Mouse (Mus musculus) retina, postnatal 1 day (tissue): ENCODE data around the gene Edc3.
A peak's percentile ranks its signal among the peaks of the same experiment; 100 is the strongest.

Experiments used
- DNase-seq: peaks from one replicate; pipeline ENCODE4 v3.0.0-alpha.2; 2012

The Edc3 gene

GRCm38 (mm10) chr9:57708720-57709274 lies 457 bp downstream of the Edc3 start:
- DNase-seq = no peak

DNA sequence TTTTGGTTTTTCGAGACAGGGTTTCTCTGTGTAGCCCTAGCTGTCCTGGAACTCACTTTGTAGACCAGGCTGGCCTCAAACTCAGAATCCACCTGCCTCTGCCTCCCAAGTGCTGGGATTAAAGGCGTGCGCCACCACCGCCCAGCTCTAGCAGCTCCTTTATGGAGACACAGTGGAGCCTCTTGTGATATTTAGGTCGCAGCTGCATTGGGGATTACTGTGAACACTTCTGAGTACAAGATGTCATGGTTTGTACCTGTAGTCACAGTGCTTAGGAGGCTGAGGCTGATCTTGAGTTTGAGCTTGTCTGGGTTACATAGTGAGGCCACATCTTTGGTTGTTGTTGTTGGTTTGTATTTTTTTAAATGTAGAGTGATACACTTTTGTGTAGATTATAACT lies 1.9 kb downstream of the Edc3 start:
- peak; percentile 30 for DNase-seq

GRCm38 (mm10) chr9:57712194-57712593 lies 3.9 kb downstream of the Edc3 start:
- no peak for DNase-seq

- peak; percentile 17 for DNase-seq
These were observed 10.1 kb downstream of the Edc3 start for GRCm38 (mm10) chr9:57718408-57718807.

DNA sequence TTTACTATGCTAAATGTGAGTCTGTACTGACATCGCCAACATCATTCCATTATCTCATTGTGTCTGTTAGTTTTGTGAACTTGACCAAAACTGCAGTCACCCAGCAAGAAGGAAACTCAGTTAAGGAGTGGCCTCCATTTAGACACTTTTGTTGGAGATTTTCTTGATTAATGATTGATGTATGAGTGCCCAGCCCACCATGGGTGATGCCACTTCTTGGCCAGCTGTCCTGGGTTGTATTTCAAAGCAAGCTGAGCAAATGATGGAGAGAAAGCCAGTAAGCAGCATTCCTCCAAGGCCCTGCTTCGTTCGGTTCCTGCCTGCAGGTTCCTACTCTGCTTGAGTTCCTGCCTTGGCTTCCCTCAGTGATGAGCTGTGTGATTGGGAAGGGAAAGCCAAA lies 12.4 kb downstream of the Edc3 start:
- DNase-seq = no peak

- DNase-seq = no peak
These were observed 14.0 kb downstream of the Edc3 start for GRCm38 (mm10) chr9:57722371-57722770.

GRCm38 (mm10) chr9:57723315-57723715 lies 15.0 kb downstream of the Edc3 start:
- no peak for DNase-seq

DNA sequence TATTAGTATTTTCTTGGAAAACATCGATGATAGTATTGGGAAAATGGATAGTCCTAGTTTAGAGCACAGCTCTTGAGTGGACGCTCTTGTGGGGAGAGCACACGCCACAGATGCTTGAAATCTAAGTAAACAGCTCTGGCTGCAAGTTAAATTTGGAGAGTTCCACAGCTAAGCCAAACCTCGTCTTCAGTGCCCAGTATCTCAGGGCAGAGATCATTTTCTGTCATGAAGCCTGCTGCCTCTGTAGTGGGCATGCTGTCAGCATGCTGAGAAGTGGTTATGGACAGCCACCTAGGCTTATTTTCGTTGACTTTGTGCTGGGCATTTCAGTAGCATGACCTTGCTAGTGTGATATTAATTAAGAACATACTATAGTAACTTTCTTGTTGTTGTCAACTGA lies 15.5 kb downstream of the Edc3 start:
- DNase-seq = no peak

DNA sequence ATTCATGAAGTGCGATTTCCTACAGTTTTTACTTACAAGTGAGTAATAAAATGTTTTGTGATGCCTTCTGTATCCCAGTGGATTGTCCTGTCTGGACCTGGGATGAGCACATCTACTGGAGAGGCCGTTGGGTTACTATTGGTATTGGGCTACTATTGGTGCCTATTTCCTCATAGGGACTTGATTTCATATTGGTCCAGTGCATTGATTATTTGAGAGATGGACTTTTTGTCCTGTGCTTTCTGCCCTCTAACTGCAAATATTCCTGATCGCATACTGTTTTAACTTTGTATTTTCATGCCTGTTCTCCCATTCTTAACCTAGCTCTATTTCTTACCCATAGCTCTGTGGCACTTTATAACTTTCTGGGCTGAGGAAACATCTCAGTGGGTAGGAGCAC lies 16.4 kb downstream of the Edc3 start:
- DNase-seq = no peak

DNA sequence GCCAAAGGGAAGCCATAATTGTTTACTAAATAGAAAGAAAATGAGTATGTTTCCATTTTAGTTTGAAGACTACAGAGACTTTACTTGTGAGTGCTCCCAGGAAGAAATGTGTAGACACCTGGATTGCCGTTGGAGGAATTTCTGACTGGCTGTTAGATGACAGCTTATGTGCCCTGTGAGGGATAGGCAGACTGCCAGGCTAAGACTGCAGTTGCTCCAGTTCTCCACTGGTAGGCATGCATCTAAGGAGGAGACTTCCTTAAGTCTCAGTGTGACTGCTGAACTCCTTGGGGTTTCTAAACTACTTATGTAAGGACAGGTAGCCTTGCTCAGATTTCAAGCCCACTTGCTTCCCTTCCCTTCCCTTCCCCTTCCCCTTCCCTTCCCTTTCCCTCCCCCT lies 20.0 kb downstream of the Edc3 start:
- DNase-seq = no peak

GRCm38 (mm10) chr9:57733606-57734005 lies 25.3 kb downstream of the Edc3 start:
- DNase-seq = no peak

DNA sequence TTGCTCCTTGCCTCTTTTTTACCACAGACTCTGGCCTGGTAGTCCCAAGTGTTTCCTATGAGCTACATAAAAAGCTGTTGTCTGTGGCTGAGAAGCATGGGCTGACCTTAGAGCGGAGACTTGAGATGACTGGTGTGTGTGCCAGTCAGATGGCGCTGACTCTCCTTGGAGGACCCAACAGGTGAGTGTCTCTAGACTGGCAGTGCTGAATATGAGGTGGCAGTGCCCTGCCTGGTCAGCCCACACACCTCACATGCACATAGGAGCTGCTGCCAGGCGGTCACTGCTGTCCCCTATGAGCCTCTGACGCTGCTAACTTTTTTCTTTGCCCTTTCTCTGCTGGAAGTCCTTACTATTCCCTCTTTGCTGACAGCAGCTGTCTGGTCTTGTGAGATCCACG lies 31.5 kb downstream of the Edc3 start:
- DNase-seq = no peak

GRCm38 (mm10) chr9:57744462-57745091 lies 36.2 kb downstream of the Edc3 start:
- DNase-seq = peak; percentile 72

- DNase-seq = no peak
These were observed 38.7 kb downstream of the Edc3 start for GRCm38 (mm10) chr9:57747067-57747466.

GRCm38 (mm10) chr9:57748137-57748536 lies 39.8 kb downstream of the Edc3 start:
- no peak for DNase-seq

GRCm38 (mm10) chr9:57748831-57749230 lies 40.5 kb downstream of the Edc3 start:
- DNase-seq = no peak

DNA sequence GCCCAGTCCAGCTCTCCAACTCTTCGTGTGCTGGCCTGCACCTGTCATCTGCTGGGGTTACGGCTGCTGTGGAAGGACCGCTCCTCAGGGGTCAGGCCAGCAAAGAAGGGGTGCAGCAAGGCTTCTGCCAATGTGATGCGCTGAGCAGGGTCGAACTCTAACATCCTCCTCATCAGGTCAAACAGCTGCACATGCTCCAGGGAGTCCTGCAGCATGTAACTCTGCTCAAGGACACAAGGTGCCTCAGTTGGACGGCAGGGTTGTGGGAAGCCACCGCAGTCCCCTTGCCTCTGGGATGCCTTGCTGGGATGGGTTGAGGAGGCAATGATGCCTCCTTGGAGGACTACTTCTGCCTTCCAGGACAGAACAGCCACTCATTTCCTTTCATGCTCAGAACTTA lies 42.6 kb downstream of the Edc3 start:
- DNase-seq = no peak

DNA sequence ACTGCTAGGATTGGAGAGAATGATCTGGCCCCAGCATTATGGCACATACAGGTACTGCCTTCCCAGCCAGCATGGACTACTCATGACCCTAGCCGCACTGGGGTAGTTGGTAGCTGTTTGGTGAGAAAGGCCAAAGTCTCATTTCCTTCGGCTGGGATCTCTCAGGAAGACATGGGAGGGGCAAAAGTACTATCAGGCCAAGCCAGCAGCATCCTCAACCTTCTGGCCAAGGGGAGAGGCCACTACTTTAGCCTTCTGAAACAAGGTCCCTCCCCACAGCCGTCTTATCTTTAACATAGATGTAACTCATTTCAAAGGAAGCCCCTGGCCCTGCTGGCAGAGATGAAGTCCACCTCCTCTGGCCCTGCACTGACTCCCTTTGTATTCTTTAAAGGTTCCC lies 49.2 kb downstream of the Edc3 start:
- DNase-seq = no peak

DNA sequence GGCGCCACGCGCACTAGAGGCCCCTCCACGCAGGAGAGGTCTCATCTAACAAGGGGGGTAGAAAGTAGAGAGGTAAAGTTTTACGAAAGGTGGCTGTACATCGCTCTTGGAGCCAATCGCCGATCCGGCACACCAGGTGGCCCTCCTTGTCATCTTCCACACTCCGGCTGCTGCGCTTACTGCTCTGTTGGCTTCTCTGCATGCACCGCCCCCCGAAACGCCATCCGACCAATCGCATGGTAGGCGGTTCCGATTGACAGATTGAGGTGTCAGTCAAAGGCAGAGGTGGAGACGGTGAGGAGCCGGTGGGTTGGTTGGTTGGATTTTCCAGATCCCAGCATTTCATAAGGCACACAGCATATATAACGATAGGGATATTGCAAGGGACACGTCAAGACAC lies 50.2 kb downstream of the Edc3 start:
- DNase-seq = no peak

DNA sequence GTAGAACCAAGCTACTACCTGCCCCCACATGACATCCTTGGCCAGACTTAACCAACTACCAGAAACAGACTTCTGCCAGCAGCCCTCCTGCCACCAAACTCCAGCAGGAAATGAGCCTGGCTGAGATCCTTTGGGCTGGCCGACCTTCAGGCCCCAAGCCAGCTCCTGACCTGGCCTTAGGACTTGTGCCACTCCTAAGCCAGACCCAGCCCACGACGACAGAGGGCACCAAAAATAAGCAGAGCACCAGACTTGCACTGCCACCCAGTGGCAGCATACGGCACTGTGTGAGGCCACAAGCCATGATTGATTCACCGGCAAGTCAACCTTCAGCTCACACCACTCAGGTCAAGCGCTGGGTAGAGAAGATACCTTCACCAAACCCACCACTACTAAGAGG lies 50.9 kb downstream of the Edc3 start:
- DNase-seq = peak; percentile 76

DNA sequence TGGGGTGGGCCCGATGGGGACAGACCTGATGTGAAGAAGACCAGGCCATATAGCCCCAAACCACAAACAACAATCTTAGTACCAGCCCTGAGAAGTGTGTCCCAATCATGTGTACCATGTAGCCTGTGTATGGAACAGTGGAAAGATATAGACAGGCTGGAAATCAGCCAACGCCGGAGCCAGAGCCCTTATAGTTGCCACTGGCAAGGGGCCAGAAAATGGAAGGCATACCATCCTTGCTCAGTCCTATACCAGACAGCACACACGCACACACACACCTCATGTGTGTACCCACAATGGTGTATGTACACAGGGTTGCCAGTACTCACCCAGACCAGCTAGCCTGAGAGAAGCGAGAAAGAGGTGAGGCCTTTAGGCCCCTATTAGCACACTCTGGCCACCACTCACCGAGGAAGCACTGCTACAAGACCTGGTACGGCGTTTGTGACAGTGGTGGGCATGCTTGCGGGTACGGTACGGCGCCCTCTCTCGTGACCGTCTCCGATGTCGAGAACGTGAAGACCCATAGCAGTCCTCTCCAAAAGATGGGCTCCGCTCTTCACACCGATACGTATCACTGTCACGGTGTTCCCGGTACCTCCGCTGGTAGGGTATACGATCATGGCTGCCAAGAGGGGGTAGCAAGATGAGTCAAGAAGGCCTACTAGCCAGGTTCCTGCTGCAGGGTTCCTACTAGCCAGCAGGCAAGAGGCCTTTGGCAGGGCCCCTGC lies 52.2 kb downstream of the Edc3 start:
- no peak for DNase-seq

DNA sequence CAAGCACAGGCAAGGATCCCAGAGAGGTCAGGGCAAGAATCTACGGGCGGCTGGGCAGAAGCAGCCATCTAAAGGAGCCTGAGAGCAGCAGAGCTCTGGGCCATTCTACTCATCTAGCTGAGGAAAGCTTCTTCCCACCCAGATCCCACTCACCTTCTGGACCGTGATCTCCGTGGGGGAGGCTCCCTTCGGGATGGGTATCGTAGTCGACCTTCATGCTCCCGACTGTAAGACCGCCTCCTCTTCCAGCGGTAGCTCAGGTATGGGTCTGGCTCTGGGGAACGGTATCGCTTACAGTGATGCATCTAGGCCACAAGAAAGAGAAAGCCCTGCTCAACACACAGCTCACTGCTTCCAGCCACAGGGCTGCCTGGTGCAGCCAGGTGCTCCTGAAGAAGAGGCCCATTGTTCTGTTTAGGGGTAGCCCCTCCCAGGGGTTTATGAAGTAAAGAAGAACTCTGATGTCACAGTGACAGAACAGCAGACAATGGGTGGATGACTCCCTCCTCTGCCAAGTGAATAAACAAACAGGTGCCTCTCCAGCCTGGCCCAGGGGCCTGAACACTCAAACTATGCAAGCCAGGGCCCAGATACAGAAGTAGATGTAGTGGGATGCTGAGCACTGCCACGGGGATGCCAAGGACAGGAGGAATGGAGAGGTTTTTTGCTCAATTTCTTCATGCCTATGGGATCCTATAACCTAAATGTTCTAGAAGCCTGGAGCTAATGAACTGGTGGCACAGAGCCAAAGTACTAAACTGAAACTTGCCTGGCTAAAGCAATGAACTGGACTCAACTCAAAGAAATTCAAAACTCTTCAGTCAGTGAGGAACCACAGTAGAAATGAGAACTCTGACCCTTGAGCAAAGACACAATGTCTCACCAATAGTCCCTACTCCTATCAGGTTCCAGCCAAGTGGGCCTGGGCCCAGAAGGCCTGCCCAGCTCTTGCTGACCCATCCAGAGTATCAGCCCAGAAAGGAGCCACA lies 53.5 kb downstream of the Edc3 start:
- DNase-seq = no peak

- peak; percentile 61 for DNase-seq
These were observed 54.2 kb downstream of the Edc3 start for GRCm38 (mm10) chr9:57762563-57762991.
